Mouse (Mus musculus) Patski (cell line): ENCODE measurements around the gene Ccdc142. TPM values are rescaled to one million over a fixed set of nuclear protein-coding genes. Genes with fewer than 3 reads are reported as not detected.

ENCODE experiments used
- ATAC-seq: fragments of 100-300 bp; one replicate; pipeline ENCODE4 v1.8.0; 2021
- CTCF ChIA-PET: fragments of 350-600 bp; sonication (Branson Sonifier 250); formaldehyde crosslinking; loops from one replicate; lab custom pipeline; 2022; ENCODE audit warnings: inconsistent platforms; lab: Charles Lee
- POLR2A ChIA-PET: fragments of 350-600 bp; sonication (Branson Sonifier 250); formaldehyde crosslinking; loops from one replicate; lab custom pipeline; 2022; ENCODE audit warnings: antibody characterized with exemption, inconsistent platforms; lab: Charles Lee
- DNase-seq: peaks from one replicate; pipeline ENCODE4 v3.0.0-alpha.2; 2011; ENCODE audit warnings: low read depth, low spot score
- H3K27me3 ChIP-seq: fragments of 371-371 bp; one replicate; pipeline ENCODE4 v1.5.1; 2021
- CTCF ChIP-seq: fragments of 100-300 bp; IDR thresholded peaks from one replicate; pipeline ENCODE4 v1.5.1; 2021
- in situ Hi-C: fragments of 300-500 bp; cut with MboI; formaldehyde crosslinking; loops from 3 replicates; pipeline ENCODE4 v1.11.1; 2018; ENCODE audit warnings: low pct_unique_long_range_greater_than_20kb, mixed read lengths
- polyA plus RNA-seq: library from polyadenylated mRNA; unstranded; gene quantifications from one replicate; pipeline ENCODE4 v1.2.3, GENCODE M21; 2021

Gene Ccdc142
- polyA plus RNA-seq, 1 experiment from 2014 or later, result 3.5 TPM

- ATAC-seq, result peak; percentile 63
- no peak for TF ChIP-seq CTCF
These were observed 14.4 kb downstream of the Ccdc142 start for GRCm38 (mm10) chr6:83115682-83116372.

GRCm38 (mm10) chr6:83116373-83117164, 15.2 kb downstream of the Ccdc142 start:
- H3K27me3 ChIP-seq, result no peaks in the 10 kb centered on the region
- ChIA-PET POLR2A (no interaction called here), CTCF (interaction anchor here (0.9 kb wide), 1 partner anchor 40 kb away, joined by 3 read pairs; the partner anchor contains the start of genes 1700003E16Rik and Wdr54)
- ATAC-seq, result no peak
- no peak for TF ChIP-seq CTCF
- in situ Hi-C loops, result loop anchor here (5.0 kb wide), 1 partner anchor 41 kb away; the partner anchor contains the start of genes 1700003E16Rik and Wdr54
- no peak for DNase-seq

More at GRCm38 (mm10) chr6:83115682-83116372, 14.4 kb downstream of the Ccdc142 start:
- POLR2A ChIA-PET, result no interaction called here
- no peak for DNase-seq
- CTCF ChIA-PET, result no interaction called here
- no peaks in the 10 kb centered on the region for H3K27me3 ChIP-seq
- in situ Hi-C loops, result loop anchor here (5.0 kb wide), 1 partner anchor 41 kb away; the partner anchor contains the start of genes 1700003E16Rik and Wdr54

GRCm38 (mm10) chr6:83117165-83117438, 15.7 kb downstream of the Ccdc142 start:
- in situ Hi-C loops, result loop anchor here (5.0 kb wide), 1 partner anchor 40 kb away; the partner anchor contains the start of genes 1700003E16Rik and Wdr54
- ATAC-seq (no peak), DNase-seq (no peak)
- no peaks in the 10 kb centered on the region for H3K27me3 ChIP-seq
- no peak for TF ChIP-seq CTCF
- ChIA-PET POLR2A (interaction anchor here (1.0 kb wide), 1 partner anchor 10 kb away, joined by 3 read pairs; no protein-coding TSS in a partner anchor), CTCF (interaction anchor here (0.9 kb wide), 1 partner anchor 39 kb away, joined by 3 read pairs; the partner anchor contains the start of genes 1700003E16Rik and Wdr54)

DNA sequence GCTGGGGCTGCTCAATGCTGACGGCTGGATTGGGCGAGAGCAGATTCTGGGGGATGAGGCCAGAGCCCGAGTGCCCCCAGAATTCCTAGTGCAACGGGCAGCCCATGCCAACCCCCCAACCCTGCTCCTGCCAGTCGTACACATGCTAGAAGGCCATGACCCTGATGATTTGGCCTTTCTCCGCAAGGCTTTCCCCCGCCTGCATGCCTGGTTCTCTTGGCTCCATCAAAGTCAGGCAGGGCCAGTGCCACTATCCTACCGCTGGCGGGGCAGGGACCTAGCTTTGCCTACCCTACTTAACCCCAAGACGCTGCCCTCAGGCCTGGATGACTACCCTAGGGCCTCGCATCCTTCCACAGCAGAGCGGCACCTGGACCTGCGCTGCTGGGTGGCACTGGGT, 16.2 kb downstream of the Ccdc142 start:
- no peak for TF ChIP-seq CTCF
- H3K27me3 ChIP-seq, result no peaks in the 10 kb centered on the region
- ChIA-PET CTCF (interaction anchor here (0.8 to 1.6 kb wide), 2 partner anchors 28 to 41 kb away, joined by 3 read pairs; no protein-coding TSS in a partner anchor), POLR2A (interaction anchor here (0.5 to 1.2 kb wide), 3 partner anchors 11 to 27 kb away, joined by 3 to 15 read pairs (median 3); no protein-coding TSS in a partner anchor)
- in situ Hi-C loops, result loop anchor here (5.0 kb wide), 1 partner anchor 40 kb away; the partner anchor contains the start of genes 1700003E16Rik and Wdr54
- ATAC-seq (no peak), DNase-seq (no peak)

- DNase-seq, result no peak
- no peak for ATAC-seq
- in situ Hi-C loops, result loop anchor here (5.0 kb wide), 1 partner anchor 39 kb away; the partner anchor contains the start of genes 1700003E16Rik and Wdr54
- no peaks in the 10 kb centered on the region for H3K27me3 ChIP-seq
- ChIA-PET CTCF (interaction anchor here (0.8 to 1.7 kb wide), 5 partner anchors 9 to 40 kb away, joined by 3 to 5 read pairs (median 3); no protein-coding TSS in a partner anchor), POLR2A (interaction anchor here (0.5 to 1.6 kb wide), 5 partner anchors 9 to 26 kb away, joined by 3 to 15 read pairs (median 3); no protein-coding TSS in a partner anchor)
- no peak for TF ChIP-seq CTCF
These were observed 17.0 kb downstream of the Ccdc142 start for GRCm38 (mm10) chr6:83118369-83118768.

DNA sequence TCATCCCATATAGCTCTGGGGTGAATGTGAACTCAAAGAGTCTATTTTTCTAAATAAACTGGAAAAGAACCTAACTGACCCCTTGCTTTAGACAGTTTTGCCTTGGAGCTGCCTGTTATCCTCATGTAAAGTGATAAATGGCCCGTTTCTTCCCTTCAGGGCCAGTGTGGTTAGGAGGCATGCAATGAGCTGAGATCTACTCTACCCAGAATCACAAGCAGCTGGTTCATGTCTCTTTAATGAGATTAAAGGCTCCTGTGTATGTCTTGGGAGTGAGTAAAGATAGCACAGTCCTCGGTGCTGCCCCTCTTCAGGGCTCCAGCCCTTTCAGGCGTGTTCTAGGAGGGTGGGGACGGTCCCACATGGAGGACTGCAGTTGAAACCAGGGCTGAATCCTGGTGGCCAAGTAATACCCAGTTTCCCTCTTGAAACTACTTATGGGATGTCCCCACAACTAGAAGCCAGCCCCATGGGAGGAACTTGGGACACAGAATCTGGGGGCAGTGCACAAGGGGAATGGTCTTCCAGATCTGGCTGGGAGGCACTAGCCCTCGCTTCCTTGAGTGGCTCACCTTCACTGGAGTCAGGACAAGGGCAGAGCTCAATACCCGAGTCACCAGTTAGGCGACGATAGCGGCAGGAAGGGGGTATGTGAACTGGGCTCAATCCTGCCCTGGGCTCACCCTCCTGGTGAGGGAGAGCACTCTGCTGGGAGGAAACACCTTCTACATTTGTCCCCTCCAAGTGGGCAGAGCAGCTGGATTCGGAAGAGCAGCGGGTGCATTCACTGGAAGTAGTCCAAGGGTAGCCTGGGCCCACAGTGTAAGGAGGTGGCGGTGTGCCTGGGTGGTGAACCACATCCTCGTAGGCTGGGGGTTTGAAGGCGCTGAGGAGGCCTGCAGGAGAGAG, 17.7 kb downstream of the Ccdc142 start:
- ATAC-seq, result no peak
- TF ChIP-seq CTCF, result no peak
- no peak for DNase-seq
- CTCF ChIA-PET, result interaction anchor here (1.0 to 2.0 kb wide), 7 partner anchors 9 to 123 kb away, joined by 3 to 6 read pairs (median 4); partner anchors contain the start of genes Ccdc142, Dctn1 and Gm42688
- POLR2A ChIA-PET, result interaction anchor here (0.9 to 1.6 kb wide), 6 partner anchors 9 to 33 kb away, joined by 3 to 15 read pairs (median 4); no protein-coding TSS in a partner anchor
- in situ Hi-C loops, result loop anchor here (5.0 kb wide), 1 partner anchor 38 kb away; the partner anchor contains the start of genes 1700003E16Rik and Wdr54
- H3K27me3 ChIP-seq, result no peaks in the 10 kb centered on the region

DNA sequence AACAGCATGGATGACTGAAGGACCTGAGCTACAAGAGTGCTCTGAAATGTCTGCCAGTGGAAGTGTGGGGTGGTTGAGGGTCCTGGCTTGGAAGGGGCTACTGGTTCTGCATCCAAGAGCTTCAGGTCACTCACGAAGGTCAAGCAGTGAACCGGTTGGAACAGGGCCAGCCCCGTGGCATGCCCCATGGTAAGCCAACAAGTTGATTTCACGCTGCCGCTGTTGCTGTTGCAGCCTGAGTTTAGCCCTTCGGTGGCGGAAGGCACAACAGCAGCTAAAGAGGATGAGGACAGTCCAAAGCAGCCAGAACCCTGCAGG, 18.3 kb downstream of the Ccdc142 start:
- H3K27me3 ChIP-seq, result no peaks in the 10 kb centered on the region
- DNase-seq (no peak), ATAC-seq (no peak)
- in situ Hi-C loops, result loop anchor here (5.0 kb wide), 1 partner anchor 38 kb away; the partner anchor contains the start of genes 1700003E16Rik and Wdr54
- CTCF ChIA-PET, result interaction anchor here (1.1 to 2.0 kb wide), 5 partner anchors 9 to 123 kb away, joined by 3 to 6 read pairs (median 5); partner anchors contain the start of genes Ccdc142, Dctn1 and Gm42688
- POLR2A ChIA-PET, result interaction anchor here (0.9 to 1.6 kb wide), 5 partner anchors 10 to 33 kb away, joined by 3 to 6 read pairs (median 4); no protein-coding TSS in a partner anchor
- no peak for TF ChIP-seq CTCF

GRCm38 (mm10) chr6:83120930-83121862, 19.8 kb downstream of the Ccdc142 start, which contains the start of gene Wbp1:
Wbp1 (minus strand) TSS chr6:83121559.
- no peak for TF ChIP-seq CTCF
- DNase-seq (peak; percentile 99), ATAC-seq (peak; percentile 96)
- in situ Hi-C loops, result no loop called here
- CTCF ChIA-PET, result interaction anchor here (1.2 to 1.4 kb wide), 5 partner anchors 25 to 124 kb away, joined by 3 to 6 read pairs (median 3); no protein-coding TSS in a partner anchor
- POLR2A ChIA-PET, result interaction anchor here (0.6 to 2.4 kb wide), 6 partner anchors 11 to 153 kb away, joined by 3 to 11 read pairs (median 6); partner anchors contain the start of genes 1700003E16Rik, Rtkn and Wdr54
- H3K27me3 ChIP-seq, result no peaks in the 10 kb centered on the region
